Mouse (Mus musculus): Measurements from ENCODE around the gene Txndc5. TPM values are rescaled to one million over a fixed set of nuclear protein-coding genes. Genes with fewer than 3 reads are reported as not detected.

The Txndc5 gene
- polyA plus RNA-seq, 1 experiment from 2014 or later, result 309 TPM

- Histone ChIP-seq H3K9me3 (replicated peaks) (no peaks in the 10 kb centered on the region), H3K4me1 (no peaks in the 10 kb centered on the region), H3K4me2 (replicated peaks) (no peak overlapping the region), H3K27ac (replicated peaks) (no peak overlapping the region), H3K9ac (no peak overlapping the region), H3K27me3 (no peaks in the 10 kb centered on the region; the same call in 1 of the 2 replicates), H3K4me3 (replicated peaks) (no peak overlapping the region), H3K36me3 (no peaks in the 10 kb centered on the region)
- 88% methylated on average over 8 of the region's 8 CpGs for WGBS
- ATAC-seq (ENCODE audit: insufficient number of reproducible peaks, low FRiP score, low TSS enrichment, low read depth), result no peak
Measured at GRCm38 (mm10) chr13:38543455-38544125, 15.0 kb upstream of the Txndc5 start.

GRCm38 (mm10) chr13:38539192-38539900 lies 10.7 kb upstream of the Txndc5 start:
- H3K27ac ChIP-seq (replicated peaks), result no peak overlapping the region
- H3K9me3 ChIP-seq (replicated peaks), result no peaks in the 10 kb centered on the region
- no peaks in the 10 kb centered on the region for H3K36me3 ChIP-seq
- no peak for ATAC-seq (ENCODE audit: insufficient number of reproducible peaks, low FRiP score, low TSS enrichment, low read depth)
- no peaks in the 10 kb centered on the region for H3K4me1 ChIP-seq
- no peak overlapping the region for H3K4me3 ChIP-seq (replicated peaks)
- no peak overlapping the region for H3K4me2 ChIP-seq (replicated peaks)
- H3K9ac ChIP-seq, result no peak overlapping the region
- WGBS, result 78% methylated on average over 7 of the region's 7 CpGs
- no peaks in the 10 kb centered on the region; the same call in 1 of the 2 replicates for H3K27me3 ChIP-seq

GRCm38 (mm10) chr13:38537521-38537920 lies 8.9 kb upstream of the Txndc5 start:
- Histone ChIP-seq H3K27me3 (no peaks in the 10 kb centered on the region; the same call in 1 of the 2 replicates), H3K36me3 (no peaks in the 10 kb centered on the region), H3K9me3 (replicated peaks) (no peaks in the 10 kb centered on the region), H3K9ac (no peak overlapping the region), H3K27ac (replicated peaks) (no peak overlapping the region), H3K4me1 (peaks cover 5% of the 10 kb centered on the region; the same call in 1 of the 2 replicates), H3K4me2 (replicated peaks) (no peak overlapping the region), H3K4me3 (replicated peaks) (no peak overlapping the region)
- no peak for ATAC-seq (ENCODE audit: insufficient number of reproducible peaks, low FRiP score, low TSS enrichment, low read depth)

GRCm38 (mm10) chr13:38534731-38535130 lies 6.1 kb upstream of the Txndc5 start:
- Histone ChIP-seq H3K9ac (no peak overlapping the region), H3K36me3 (no peaks in the 10 kb centered on the region), H3K4me2 (replicated peaks) (no peak overlapping the region), H3K9me3 (replicated peaks) (no peaks in the 10 kb centered on the region), H3K27ac (replicated peaks) (no peak overlapping the region), H3K27me3 (no peaks in the 10 kb centered on the region; the same call in 1 of the 2 replicates), H3K4me3 (replicated peaks) (no peak overlapping the region), H3K4me1 (peaks cover 5% of the 10 kb centered on the region; the same call in 1 of the 2 replicates)
- WGBS, result 84% methylated on average over 6 of the region's 6 CpGs
- no peak for ATAC-seq (ENCODE audit: insufficient number of reproducible peaks, low FRiP score, low TSS enrichment, low read depth)

- Histone ChIP-seq H3K9ac (no peak overlapping the region), H3K4me1 (peaks cover 6% of the 10 kb centered on the region), H3K36me3 (no peaks in the 10 kb centered on the region), H3K27me3 (no peaks in the 10 kb centered on the region; the same call in 1 of the 2 replicates), H3K4me2 (replicated peaks) (no peak overlapping the region), H3K9me3 (replicated peaks) (no peaks in the 10 kb centered on the region), H3K27ac (replicated peaks) (no peak overlapping the region), H3K4me3 (replicated peaks) (no peak overlapping the region)
- ATAC-seq (ENCODE audit: insufficient number of reproducible peaks, low FRiP score, low TSS enrichment, low read depth), result no peak
- 21% methylated on average over 6 of the region's 6 CpGs for WGBS
Measured at GRCm38 (mm10) chr13:38534016-38534415, 5.4 kb upstream of the Txndc5 start.

- Histone ChIP-seq H3K36me3 (no peaks in the 10 kb centered on the region), H3K27me3 (no peaks in the 10 kb centered on the region), H3K9ac (no peak overlapping the region), H3K9me3 (replicated peaks) (no peaks in the 10 kb centered on the region), H3K4me1 (peaks cover 12% of the 10 kb centered on the region), H3K4me2 (replicated peaks) (no peak overlapping the region), H3K4me3 (replicated peaks) (no peak overlapping the region), H3K27ac (replicated peaks) (no peak overlapping the region)
- no peak for ATAC-seq (ENCODE audit: insufficient number of reproducible peaks, low FRiP score, low TSS enrichment, low read depth)
- 78% methylated on average over 10 of the region's 10 CpGs for WGBS
Measured at GRCm38 (mm10) chr13:38533461-38533860, 4.8 kb upstream of the Txndc5 start.

- H3K27ac ChIP-seq (replicated peaks), result no peak overlapping the region
- H3K4me1 ChIP-seq, result peaks cover 21% of the 10 kb centered on the region
- H3K9ac ChIP-seq, result no peak overlapping the region
- no peaks in the 10 kb centered on the region for H3K36me3 ChIP-seq
- H3K4me3 ChIP-seq (replicated peaks), result no peak overlapping the region
- no peak for ATAC-seq (ENCODE audit: insufficient number of reproducible peaks, low FRiP score, low TSS enrichment, low read depth)
- no peak overlapping the region for H3K4me2 ChIP-seq (replicated peaks)
- WGBS, result 83% methylated on average over 4 of the region's 4 CpGs
- no peaks in the 10 kb centered on the region for H3K9me3 ChIP-seq (replicated peaks)
- no peaks in the 10 kb centered on the region for H3K27me3 ChIP-seq
Measured at GRCm38 (mm10) chr13:38531498-38531897, 2.9 kb upstream of the Txndc5 start.

- H3K9ac ChIP-seq, result no peak overlapping the region
- WGBS, result 88% methylated on average over 6 of the region's 6 CpGs
- peaks cover 38% of the 10 kb centered on the region for H3K4me1 ChIP-seq
- H3K27me3 ChIP-seq, result no peaks in the 10 kb centered on the region
- H3K4me2 ChIP-seq (replicated peaks), result no peak overlapping the region
- H3K9me3 ChIP-seq (replicated peaks), result no peaks in the 10 kb centered on the region
- no peak overlapping the region for H3K4me3 ChIP-seq (replicated peaks)
- no peak for ATAC-seq (ENCODE audit: insufficient number of reproducible peaks, low FRiP score, low TSS enrichment, low read depth)
- H3K27ac ChIP-seq (replicated peaks), result no peak overlapping the region
- no peaks in the 10 kb centered on the region for H3K36me3 ChIP-seq
Measured at GRCm38 (mm10) chr13:38529576-38529975, 952 bp upstream of the Txndc5 start.

GRCm38 (mm10) chr13:38527797-38528650 lies 600 bp downstream of the Txndc5 start:
- WGBS, result under 1% methylated on average over 65 of the region's 87 CpGs
- Histone ChIP-seq H3K27ac (replicated peaks) (peak overlapping the region; percentile 94), H3K9ac (peak overlapping the region; percentile 65), H3K4me2 (replicated peaks) (peak overlapping the region; percentile 65), H3K36me3 (peaks cover 6% of the 10 kb centered on the region), H3K9me3 (replicated peaks) (no peaks in the 10 kb centered on the region), H3K27me3 (no peaks in the 10 kb centered on the region), H3K4me3 (replicated peaks) (peak overlapping the region; percentile 88), H3K4me1 (peaks cover 32% of the 10 kb centered on the region)
- peak; percentile 92 for ATAC-seq (ENCODE audit: insufficient number of reproducible peaks, low FRiP score, low TSS enrichment, low read depth)

- H3K27ac ChIP-seq (replicated peaks), result peak overlapping the region; percentile 94
- 5% methylated on average over 15 of the region's 15 CpGs for WGBS
- peak overlapping the region; percentile 88 for H3K4me3 ChIP-seq (replicated peaks)
- peak overlapping the region; percentile 65 for H3K4me2 ChIP-seq (replicated peaks)
- no peak for ATAC-seq (ENCODE audit: insufficient number of reproducible peaks, low FRiP score, low TSS enrichment, low read depth)
- H3K27me3 ChIP-seq, result no peaks in the 10 kb centered on the region
- peaks cover 14% of the 10 kb centered on the region for H3K36me3 ChIP-seq
- no peaks in the 10 kb centered on the region for H3K9me3 ChIP-seq (replicated peaks)
- H3K4me1 ChIP-seq, result peaks cover 32% of the 10 kb centered on the region
- peak overlapping the region; percentile 65 for H3K9ac ChIP-seq
Measured at GRCm38 (mm10) chr13:38527041-38527796, 1.4 kb downstream of the Txndc5 start.

Measured in embryonic facial prominence, embryonic 15.5 days (tissue).